Mouse (Mus musculus) left cerebral cortex, adult 18-20 months (tissue): ENCODE results near the gene Bcl2a1b. TPM values are rescaled to one million over a fixed set of nuclear protein-coding genes. Genes with fewer than 3 reads are reported as not detected.
"Not testable (repeated sequence)": the region's sequence is repeated elsewhere in the genome, so short reads cannot be mapped to it uniquely, and the experiment has no call there.

Experiments used
- DNase-seq, 2 experiments: peaks; one replicate each; pipeline ENCODE4 v3.0.0; 2021 to 2022; ENCODE audit warnings: low spot score in 2 of 2, mixed read lengths in 1 of 2
- total RNA-seq, 2 experiments: library from RNA; stranded (reverse); gene quantifications; 2 replicates each; pipeline ENCODE4 v1.2.3; 2021

Gene Bcl2a1b
- total RNA-seq, 2 experiments from 2014 or later, result 1.3 to 2.0 TPM

- DNase-seq, result not testable (repeated sequence)
These were observed 40.0 kb downstream of the Bcl2a1b start for GRCm38 (mm10) chr9:89238976-89239505.

GRCm38 (mm10) chr9:89240516-89241019 lies 41.6 kb downstream of the Bcl2a1b start:
- not testable (repeated sequence) for DNase-seq

GRCm38 (mm10) chr9:89253400-89253799 lies 54.4 kb downstream of the Bcl2a1b start:
- no peak for DNase-seq

- no peak for DNase-seq
These were observed 57.7 kb downstream of the Bcl2a1b start for GRCm38 (mm10) chr9:89256556-89257335.

Other genes starting within 250 kb of the Bcl2a1b start
- gene Bcl2a1a, start 242.3 kb upstream of the Bcl2a1b start, total RNA-seq, result under 1 TPM in 1 of 2 experiments, not detected in 1; 0.65 TPM
- gene Trim43b, start 106.4 kb upstream of the Bcl2a1b start, total RNA-seq, result under 1 TPM in 1 of 2 experiments, not detected in 1; 0.28 TPM
- not detected for gene Gm29094, start 170 bp downstream of the Bcl2a1b start, total RNA-seq
- 10 to 100 TPM; 26.5 to 36.3 TPM for gene Mthfs, start 11.5 kb downstream of the Bcl2a1b start, total RNA-seq